Mouse (Mus musculus) left cerebral cortex, adult 11 months (tissue): Measurements from ENCODE around the gene Kif1c.

Experiments used
- DNase-seq: peaks from one replicate; pipeline ENCODE4 v3.0.0; 2022; ENCODE audit warnings: low spot score

Kif1c gene

DNA sequence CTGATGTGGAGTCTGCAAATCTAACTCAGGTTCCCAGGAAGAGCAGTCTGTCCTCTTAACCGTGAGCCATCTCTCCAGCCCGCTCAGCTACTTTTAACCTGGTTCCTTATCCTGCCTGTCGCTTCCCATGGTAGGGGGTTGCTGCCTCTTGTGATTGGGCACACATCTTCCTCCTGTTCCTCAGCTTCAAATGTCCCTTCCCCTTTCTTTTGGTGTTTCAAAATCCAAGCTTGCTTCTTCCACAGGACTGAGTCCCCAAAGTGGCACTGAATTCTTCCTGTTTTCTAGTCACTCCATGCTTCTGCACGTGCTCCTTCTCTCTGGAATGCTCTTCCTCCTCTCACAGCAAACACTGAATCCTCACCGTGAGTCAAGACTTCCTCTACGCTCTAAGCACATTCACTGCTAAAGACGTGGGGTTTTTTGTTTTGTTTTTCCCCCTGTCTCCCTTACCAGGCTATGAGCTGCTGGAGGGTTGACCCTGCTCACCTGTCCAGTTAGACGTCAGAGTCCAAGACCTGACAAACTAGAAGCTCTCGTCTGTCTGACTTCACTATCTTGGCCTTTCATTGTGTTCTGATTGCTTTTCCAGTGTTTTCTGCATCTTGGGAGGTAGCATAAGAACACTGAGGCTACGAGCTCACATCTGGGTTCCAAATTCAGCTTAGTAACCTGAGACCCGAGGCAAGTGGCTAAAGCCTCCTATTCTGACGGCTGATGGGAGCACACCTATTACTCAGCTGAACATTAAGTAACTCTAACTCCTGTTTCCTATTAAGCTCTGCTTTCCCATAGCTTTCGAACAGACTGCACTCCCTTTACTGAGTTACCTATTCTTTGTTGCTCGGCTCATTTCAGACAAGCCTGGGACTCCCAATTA, 32.8 kb upstream of the Kif1c start:
- no peak for DNase-seq

DNA sequence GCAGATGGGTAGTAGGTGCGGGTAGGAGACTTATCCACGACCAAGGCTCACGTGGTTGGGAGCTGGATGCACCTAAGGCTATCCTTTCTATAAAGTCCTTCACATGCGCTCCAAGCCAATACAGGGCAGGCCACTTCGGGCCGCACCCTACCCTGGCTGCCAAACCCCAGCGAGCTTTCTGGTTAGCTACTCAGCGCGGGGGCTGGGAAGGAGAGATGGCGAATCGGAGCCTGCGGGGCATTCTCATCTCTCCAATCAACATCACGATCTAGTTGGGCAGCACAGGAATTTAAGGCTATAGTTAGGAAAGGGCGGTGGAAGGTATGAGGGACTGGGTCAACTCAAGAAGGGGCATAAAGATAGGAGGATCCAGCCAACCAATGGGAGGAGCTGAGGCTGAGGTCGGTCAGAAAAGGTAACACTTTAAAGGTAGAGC, 32.0 kb upstream of the Kif1c start:
- DNase-seq, result no peak

DNA sequence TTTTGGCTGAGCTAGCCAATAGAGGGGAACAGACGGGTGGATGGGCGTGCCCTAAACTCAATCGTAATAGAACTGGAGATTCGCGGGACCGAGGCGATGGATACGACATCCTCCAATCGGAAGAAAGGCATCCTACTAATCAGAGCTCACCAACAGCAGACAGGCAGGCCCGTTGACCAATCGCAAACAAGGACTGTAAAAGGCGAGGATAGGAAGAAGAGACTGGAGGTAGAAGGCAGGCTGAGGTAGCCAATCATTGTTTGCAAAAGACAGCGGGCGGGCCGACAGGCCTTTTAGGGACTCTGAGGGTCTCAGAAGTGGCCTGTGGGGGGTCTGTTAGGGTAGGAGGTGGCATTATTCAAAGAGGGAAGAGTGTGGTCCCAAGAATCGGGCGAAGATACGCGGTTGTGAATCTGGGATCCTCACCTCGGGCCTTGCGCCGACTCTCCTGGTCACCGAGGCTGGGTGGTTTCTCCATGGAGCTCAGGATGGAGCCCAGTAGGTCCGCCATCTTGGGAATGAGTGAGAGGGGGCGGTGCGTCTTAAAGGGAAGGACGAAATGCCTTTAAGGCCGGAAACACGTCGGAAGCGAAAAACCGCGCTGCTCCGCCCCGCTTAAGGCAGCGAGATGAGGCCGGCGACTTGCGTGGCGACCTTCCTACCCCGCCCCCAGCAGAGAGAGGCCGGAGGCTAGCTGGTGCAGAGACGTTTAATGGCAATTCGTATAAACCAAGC, 31.4 kb upstream of the Kif1c start, which contains the start of gene Spag7:
Gene Spag7 (minus strand): TSS at position 646 of the 735 bp plus-strand sequence.
- DNase-seq, result peak; percentile 99

DNA sequence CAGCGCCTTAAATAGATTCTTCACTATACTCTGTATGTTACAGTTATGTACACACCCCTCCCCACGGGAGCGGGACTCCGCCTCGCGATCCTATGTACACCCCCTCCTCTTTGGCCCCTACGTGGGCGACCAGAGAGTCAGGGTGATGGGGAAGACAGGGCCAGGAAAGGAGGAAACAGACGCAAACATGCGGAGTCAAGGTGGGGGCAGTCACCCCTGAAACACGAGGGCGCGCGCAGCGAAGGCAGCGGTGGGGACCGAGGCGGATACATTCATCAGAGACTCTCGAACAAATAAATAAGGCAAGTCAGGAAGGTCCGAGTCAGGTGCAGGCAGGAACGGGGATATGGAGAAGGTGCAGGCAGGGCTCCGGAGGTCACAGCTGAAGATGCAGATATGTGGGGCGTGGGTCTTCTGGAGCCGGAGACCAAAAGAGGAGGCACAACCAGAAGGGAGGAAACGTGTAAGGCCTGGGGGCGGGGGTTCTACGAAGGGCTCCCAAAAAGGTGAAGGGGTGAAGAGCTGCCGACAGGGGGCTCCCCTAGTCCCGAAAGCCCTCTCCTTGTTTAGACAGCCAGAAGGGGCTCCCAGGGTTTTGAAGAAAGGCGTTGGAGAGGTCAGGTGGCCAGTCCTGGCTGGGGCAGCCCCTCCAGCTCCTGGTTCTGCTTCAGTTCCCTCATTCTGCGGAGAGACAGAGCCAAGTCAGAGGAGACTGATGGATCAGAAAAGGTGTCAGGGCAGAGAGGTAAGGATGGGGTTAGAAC, 30.6 kb upstream of the Kif1c start:
- no peak for DNase-seq

DNA sequence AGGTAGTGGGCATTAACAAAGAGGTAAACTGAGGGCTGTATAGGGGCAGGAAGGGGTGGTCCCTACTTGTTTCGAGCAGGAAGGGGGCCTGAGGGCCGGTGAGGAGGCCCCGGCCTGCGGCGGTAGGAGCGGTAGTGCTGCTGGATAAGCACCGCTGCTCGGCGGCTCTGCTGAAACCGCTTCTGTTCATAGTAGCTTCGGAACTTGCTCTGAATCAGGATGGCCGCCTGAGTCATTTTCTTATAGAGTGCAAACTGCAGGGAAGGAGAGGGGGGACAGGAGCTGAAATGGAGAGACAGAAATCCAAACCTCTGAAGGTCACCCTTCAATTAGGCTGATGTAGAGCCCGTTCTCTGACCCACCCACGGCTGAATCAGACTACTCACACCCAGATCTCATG, 29.9 kb upstream of the Kif1c start:
- no peak for DNase-seq

DNA sequence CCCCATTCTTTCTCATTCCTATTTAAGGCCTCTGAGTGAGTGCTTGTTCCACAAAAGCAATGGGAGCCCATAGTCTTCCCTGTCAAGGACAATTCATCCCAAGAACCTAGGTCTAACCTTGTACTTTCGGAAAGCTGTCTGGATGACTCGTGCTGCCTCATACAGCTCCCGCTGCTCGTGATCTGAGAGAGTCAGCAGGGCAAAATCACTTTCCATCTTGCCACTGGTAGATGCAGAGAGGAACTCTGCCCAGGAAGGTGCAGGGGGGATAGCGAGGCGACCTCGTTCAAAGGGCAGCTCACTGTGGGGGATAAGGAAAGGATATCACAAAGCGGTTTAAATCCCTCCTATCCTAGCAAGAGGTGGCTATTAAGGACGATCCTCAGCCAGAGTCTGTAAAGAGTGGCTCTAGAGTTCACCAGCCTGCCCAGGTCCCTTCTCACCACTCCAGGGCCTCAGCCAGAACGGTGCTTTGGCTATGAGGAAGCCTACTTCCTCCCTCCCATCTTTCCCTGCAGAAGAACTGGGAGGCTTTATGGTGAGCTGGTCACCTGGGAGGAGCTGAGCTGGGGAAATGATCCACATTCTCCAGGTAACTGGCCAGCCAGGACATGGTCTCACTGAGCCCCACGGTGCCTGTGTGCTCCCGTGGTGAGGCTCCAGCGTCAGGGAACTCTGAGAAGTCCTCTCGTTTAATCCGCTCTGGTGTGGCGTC, 28.9 kb upstream of the Kif1c start:
- no peak for DNase-seq

DNA sequence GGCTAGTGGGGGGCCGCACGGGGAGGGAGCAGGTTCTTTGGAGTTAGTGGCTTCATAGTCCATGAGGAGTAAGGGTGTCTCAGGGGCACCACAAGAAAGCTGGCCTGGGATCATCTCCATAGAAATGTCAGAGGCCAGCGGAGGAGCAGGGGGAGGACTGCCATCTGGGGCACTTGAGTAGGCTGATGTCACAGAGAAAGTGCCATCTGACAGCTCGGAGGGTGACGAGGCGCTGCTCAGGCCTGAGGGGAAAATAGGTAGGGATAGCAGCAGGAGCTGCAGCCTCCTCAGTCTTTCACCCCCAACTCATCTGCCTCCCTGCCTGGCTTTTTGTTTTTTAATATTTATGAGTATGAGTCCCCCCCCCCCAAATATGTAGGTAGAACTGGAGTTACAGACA, 26.3 kb upstream of the Kif1c start:
- DNase-seq, result no peak

DNA sequence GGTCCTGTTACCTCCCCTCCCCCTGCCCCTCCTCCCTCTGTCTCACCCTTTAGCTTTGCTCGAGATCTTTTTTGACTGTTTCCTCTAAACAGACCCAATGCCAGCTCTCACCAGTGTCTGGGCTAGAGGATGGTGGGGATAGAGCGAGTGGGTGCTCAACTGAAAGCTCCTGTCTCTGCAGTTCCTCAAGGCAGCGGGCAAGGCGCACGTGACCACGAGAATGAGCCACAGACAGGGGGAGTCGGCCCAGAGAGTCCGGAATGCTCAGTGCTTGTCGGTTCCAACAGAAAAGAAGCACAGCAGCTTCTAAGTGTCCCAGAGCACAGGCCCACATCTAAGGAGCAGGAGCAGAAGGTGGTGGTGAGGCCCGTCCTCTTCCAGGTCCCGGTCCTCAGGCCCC, 25.8 kb upstream of the Kif1c start:
- no peak for DNase-seq

DNA sequence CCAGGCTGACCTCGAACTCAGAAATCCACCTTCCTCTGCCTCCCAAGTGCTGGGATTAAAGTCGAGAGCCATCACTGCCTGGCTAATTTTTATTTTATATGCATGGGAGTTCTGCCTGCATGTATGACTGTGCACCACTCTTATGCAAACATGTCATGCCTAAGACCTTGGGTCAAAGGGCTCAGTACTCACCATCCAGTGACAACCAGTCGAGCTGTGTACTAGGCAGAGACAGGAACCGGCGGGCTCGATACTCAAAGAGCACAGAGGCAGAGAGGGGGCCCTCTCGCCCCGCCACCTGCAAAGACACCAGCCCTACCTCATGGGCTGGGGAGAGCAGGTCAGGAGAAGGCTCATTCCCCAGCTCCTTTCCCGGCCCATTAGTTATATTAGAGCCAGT, 22.3 kb upstream of the Kif1c start:
- no peak for DNase-seq

DNA sequence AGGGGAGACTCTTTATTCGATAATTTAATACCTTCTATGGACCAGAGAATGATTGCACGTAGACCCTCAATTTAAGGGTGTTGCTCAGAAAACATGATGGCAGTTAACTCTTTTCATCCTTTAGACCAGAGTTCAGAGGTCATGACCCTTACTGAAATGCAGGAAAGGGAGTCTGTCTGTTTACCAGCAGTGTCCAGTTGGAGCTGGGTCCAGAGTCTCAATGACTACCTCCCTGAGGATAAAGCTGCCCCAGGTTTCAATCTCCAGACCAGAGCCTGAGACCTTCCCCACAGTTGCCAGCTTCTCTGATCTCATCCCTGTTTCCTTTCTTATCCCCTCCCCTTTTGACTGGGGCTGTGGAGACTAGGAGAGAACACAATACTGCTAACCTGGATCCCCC, 21.8 kb upstream of the Kif1c start:
- no peak for DNase-seq

DNA sequence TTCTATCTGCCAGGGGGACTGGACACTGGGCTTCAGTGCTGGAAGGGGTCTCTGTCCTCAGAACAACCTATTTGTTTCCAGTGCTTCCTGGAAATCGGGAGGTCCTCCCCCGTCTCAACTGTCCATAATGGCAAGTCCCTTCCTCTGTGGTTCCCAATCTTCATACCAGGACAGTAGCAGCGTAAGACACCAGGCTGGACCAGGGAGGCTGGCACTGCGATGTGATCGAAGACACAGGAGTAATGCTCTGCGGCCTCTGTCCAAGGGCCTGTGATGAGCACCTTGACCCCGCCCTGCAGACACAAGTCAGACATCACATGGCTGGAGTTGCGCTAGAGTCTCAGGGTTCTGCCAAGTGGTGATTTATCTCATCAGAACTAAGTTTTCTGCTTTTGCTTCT, 21.0 kb upstream of the Kif1c start:
- no peak for DNase-seq

DNA sequence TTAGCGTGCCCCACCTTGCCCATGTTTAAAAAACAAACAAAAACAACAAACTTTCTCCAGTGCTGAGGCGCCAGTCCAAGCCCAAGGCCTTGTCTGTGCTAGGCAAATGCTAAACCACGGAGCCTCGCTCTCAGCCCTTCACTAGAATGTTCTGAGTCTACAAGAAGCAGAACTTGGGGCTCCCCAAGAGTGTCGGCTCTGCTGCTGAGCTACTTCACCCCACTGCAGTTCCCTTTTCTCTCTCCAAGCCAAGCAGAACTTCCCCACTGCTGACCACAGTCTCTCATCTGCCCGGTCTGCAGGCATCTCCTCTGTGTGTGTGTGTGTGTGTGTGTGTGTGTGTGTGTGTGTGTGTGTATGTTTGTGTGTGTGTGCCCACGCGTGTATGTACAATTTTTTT, 20.5 kb upstream of the Kif1c start:
- DNase-seq, result no peak

DNA sequence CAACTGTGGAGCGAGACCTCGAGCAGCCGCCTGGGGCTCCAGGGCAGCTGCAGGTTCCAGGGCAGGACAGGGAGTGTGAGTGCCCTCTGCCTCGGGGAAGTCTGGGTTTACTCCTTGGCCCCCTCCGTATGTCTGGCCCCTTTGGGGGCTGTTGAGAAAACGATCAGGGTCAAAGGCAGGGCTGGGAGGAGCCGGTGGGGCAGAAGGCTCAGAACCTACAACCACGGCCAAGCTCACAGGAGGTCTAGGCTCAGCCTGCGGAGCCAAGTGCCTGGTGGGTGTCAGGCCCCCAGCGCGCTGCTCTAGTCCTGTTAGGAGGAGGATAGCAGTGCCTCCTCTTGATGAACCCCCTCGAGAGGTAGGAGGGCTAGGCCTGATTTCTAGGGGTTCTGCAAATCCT, 19.2 kb upstream of the Kif1c start:
- no peak for DNase-seq

DNA sequence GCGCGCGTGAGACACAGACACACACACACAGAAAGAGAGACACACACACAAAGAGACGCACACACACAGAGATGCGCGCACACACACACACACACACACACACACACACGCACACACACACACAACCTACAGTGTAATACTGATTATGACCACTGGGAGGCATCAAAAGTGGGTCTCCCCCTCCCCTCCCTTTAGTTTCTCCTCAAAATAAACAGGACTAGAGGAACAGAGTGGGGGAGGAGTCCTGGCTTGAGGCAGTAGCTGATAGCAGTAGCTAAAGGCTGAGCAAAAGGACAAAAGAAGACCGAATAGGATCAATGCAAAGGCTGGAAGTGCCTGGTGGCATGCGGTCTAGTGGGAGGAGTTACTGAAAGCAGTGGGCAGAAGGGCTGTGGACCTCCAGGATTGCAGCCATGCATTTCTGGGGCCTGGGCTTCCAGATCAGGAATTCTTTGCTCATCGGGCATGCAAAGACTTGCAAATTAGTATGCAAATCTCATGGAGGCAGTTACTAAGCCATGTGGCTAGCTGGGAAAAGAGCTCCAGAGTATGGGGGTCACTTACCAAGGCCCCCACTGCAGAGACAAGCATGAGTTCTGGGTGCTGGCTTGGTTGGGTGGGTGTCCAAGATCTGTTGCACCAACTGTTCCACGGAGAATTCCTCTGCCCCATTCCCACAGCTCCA, 18.3 kb upstream of the Kif1c start:
- DNase-seq, result no peak

DNA sequence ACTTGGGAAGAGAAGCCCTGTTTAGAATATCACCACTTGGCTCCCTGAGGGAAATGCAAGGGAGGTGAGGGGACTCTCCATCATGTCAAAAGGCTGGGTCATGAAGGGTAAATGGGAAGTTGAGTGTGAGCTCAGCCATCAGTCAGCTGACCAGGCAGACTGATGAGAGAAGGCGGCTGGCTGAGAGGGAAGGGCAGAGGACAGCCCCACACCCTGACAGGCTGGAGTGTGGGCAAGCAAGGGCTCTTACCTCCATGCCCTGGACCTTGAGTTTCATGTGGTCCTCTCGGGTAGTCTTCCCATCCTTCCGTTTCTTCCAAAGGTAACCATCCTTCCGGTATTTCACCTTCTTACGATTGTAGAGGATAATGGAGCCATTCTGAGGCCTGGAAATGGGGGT, 16.7 kb upstream of the Kif1c start:
- DNase-seq, result no peak

DNA sequence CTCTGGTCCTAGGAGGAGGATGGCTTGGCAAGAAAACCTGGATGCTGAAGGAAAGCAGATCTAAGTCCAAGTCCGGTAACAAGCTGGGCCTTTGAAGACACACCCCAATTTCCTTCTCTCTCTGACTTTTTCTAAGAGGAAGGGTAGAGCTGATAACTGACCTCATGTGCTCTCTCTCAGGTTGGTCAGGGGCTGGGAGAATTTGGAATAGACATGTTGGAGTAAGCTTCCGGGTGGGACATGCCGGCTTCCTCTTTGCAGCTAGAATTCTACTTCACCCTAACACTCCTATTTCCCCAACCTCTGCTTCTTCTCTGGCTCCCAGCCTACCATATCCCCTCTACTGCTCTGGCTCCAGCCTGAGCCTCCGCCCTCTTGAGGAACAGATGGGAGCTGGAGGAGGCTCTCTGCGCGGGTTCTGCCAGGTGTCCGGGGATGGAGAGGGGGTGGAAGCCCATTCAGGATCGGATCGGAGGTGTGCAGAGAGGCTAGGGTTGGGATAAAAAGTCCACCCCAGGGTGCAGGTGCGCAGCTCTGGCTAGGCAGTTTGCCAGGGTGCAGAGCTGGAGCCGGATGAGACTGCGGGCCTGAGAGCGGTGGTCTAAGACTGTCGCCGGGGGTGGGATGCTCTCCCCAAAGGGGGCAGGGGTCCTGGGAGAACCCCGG, 13.3 kb upstream of the Kif1c start:
- DNase-seq, result no peak

DNA sequence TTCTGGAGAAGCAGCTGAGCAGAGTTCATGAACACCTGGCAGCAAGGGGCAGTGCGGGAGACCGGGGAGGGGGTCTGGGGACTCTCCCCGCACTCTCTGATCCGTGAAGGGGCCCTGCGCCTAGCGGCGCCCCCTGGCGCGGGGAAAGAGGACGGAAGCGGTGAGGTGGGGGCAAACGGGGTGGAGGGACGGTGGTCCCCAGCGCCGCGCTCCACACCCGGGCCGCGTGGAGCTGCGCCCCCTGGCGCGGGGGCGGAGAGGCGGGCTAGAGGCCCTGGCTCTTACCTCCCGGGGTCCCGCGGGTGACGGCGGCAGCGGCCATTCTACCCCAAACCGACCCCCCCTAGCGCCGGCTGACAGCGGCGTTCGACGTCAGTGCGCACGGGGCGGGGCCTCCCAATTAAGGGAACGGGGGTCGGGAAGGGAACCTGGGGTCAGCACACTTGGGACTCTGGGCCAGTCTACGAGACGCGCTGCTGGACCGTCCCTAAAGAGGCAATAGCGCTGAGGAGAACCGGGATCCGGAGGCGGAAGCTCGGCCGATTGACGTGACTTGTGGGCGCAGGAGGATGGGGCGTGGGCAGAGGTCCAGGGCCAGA, 12.6 kb upstream of the Kif1c start, which contains the start of gene Camta2:
Gene Camta2 (minus strand): TSS at position 505 of the 599 bp plus-strand sequence.
- DNase-seq, result no peak

DNA sequence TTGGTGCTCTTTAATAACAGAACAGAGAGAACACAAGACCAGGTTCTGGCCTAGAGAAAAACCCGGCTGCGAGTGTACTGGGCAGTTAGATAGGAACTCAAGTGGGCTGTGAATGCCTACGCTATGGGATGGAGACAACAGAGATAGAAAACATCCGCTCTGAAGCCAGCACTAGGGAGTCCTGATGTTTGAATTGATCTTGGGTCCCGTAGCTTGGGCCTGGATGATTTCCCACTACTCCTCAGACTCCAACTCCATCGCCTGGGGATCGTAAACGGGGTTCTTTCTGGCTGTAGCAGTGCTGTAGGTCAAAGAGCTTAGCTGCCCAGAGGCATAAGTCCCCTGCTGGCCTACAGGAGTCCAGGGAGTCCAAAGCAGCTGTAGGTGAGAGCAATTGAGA, 12.0 kb upstream of the Kif1c start:
- no peak for DNase-seq

DNA sequence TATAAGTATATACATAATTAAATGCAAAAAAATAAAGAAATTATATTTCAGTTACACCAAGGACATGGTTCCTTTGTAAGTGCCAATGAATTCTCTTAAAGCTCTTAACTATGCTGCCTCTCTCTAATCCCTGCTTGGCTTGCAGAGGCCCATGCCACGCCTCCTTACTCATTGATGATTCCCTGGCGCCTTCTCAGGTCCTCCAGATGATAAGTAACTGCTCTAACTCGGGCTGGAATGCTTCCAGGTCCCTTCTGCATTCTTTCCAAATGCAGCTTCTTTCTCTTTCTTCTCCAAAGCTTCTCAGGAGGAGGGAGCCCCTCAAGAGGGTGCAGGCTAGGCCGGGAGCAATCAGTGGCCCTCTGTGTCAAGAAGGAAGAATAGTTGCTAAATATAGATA, 10.8 kb upstream of the Kif1c start:
- DNase-seq, result no peak

DNA sequence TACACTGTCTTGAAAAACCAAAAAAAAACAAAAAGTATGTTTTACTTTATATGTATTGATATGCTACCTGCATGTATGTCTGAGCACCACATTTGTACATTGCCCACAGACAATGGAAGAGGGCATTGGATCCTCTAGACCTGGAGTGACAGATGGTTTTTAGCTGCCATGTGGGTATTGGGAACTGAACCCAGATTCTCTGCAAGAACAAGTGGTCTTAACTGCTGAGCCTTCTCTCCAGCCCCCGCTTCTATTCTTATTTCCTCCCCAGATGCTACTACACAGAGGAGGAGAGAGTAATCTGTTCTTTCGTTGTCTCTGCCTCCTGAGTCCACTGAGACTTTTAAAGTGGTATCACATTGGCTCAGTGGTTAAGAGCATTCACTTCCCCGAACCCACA, 6.8 kb upstream of the Kif1c start:
- DNase-seq, result no peak
